Mouse (Mus musculus): ENCODE data around the gene Cdc42se2. TPM values are rescaled to one million over a fixed set of nuclear protein-coding genes. Genes with fewer than 3 reads are reported as not detected.

Cdc42se2 gene
- total RNA-seq, 1 experiment from 2014 or later: 94.8 TPM

DNA sequence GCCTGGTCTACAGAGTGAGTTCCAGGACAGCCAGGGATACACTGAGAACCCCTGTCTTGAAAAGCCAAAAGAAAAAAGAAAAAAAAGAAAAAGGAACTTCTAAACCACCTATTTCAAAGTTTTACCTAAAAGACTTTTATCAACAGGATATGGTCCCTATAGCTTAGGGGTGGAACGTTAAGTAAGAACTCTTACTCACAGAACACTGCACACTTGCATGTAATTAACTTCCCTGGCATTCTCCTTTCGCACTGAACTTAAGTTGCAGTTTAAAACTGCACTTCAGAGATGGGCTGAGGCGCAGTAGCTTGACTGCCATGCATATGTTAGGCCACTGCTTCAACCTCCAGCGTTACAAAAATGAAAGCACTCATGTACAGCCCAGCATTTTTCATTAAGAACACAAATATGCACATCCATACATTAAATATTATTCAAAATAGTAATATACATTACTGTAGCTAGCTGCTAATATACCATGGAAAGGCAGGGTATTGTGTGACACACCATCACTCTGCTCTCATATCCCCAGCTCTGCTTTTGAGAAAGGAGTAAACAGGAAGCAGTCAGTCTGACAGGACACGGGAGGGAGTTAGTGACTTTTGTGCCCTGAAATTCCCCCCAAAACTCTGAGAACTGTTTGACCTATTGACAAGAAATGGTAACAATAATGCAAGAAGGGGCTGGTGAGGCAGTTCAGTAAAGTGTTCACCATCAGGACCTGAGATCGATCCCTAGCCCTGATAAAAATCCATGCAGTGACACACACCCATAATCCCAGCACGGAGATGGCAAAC, 13.0 kb downstream of the Cdc42se2 start:
- no peak for ATAC-seq (replicated peaks in 1 of 2; ENCODE audit: insufficient read depth in 1 of 2, low FRiP score in 2 of 2, low TSS enrichment in 1 of 2, low read depth in 1 of 2, poor library complexity in 2 of 2, severe bottlenecking in 2 of 2)

DNA sequence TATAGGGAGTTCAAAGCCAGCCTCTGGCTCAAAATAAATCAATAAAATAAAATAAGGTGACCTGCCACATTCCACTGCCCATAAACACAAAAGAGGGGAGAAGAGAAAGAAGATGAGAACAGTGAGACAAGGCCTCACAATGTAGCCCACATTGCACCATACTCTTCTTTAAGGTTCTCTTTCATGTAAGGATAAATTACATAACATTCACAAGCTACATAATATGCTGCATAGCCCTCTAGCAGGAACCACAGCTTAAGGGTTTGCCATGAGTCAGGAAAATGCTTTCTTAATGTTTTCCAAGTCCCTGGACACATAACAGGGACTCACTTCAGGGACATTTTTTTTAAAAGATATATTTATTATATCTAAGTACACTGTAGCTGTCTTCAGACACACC, 15.9 kb downstream of the Cdc42se2 start:
- ATAC-seq (replicated peaks in 1 of 2; ENCODE audit: insufficient read depth in 1 of 2, low FRiP score in 2 of 2, low TSS enrichment in 1 of 2, low read depth in 1 of 2, poor library complexity in 2 of 2, severe bottlenecking in 2 of 2): no peak

DNA sequence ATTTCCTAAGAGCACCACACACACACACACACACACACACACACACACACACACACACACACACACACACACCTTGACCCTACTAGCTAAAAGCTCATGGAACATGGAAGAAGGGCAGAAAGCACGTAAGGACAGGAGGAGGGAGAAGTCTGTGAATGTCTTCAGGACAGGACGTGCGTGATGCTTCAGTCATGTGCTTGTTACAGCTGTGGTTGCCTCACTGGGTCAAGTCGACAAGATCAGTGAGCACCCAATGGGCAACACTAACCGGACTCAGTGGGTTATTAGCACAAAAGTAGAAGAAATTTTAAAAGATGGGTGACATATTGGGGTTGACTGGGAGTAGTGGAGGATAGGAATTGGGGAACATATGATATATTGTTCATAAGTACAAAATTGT, 17.6 kb downstream of the Cdc42se2 start:
- no peak for ATAC-seq (replicated peaks in 1 of 2; ENCODE audit: insufficient read depth in 1 of 2, low FRiP score in 2 of 2, low TSS enrichment in 1 of 2, low read depth in 1 of 2, poor library complexity in 2 of 2, severe bottlenecking in 2 of 2)

DNA sequence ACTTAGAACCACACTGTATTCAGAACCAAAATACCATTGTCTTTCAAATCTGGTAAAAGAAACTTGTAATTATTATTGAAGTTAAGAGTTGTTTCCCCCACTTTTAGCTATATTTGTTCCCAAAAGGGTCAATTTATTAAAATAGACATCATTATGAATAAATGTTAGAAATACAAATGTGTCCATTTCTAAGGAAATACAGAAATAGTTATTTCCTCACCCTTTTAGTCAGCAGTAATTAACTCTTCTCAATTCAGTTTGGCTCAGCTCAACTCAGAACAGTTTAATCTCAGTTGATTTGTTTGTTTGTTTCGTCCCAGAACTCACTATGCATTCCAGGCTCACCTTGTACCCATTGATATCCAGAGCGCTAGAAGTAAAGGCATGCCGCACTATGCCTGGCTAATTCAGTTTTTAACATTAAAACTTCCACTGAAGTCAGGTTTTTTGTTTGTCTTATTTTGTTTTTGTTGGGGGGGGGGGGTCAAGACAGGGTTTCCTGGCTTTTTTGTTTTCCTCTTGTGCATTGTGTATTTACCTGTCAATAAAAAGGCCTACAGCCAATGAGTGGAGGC, 19.3 kb downstream of the Cdc42se2 start:
- ATAC-seq (replicated peaks in 1 of 2; ENCODE audit: insufficient read depth in 1 of 2, low FRiP score in 2 of 2, low TSS enrichment in 1 of 2, low read depth in 1 of 2, poor library complexity in 2 of 2, severe bottlenecking in 2 of 2): no peak

DNA sequence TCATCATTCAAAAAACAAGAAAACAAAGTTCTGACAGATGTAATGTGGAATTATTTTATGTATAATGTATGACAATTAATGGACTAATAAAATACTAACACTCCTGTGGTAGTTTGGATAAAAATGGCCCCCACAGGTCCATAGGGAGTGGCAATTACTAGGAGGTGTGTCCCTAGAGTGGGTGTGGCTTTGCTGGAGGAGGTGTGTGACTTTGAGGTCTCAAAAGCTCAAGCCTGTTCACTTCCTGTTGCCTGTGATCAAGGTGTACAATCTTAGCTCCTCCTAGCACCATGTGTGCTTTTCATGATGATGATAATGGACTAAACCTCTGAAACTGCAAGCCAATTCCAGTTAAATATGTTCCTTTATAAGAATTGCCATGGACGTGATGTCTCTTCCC, 22.7 kb downstream of the Cdc42se2 start:
- ATAC-seq (replicated peaks in 1 of 2; ENCODE audit: insufficient read depth in 1 of 2, low FRiP score in 2 of 2, low TSS enrichment in 1 of 2, low read depth in 1 of 2, poor library complexity in 2 of 2, severe bottlenecking in 2 of 2): no peak

DNA sequence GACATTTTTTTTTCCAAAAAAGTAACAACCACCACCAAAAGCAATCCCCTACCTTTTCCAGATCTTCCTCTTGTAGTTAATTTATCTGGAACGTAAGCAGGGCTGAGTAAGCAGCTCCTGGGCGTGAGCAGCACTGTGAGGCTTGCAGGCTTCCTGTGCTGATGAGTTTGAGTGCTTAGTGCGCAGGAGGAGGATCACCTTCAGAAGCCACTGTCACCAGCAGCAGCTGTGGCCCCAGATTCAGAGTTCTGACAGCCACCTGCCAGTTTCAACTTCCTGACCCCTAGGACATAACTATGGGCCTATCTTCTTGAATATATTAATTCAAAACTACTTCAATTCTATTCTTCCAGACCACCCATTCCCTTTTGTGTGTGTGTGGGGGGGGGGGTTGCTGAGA, 23.4 kb downstream of the Cdc42se2 start:
- ATAC-seq (replicated peaks in 1 of 2; ENCODE audit: insufficient read depth in 1 of 2, low FRiP score in 2 of 2, low TSS enrichment in 1 of 2, low read depth in 1 of 2, poor library complexity in 2 of 2, severe bottlenecking in 2 of 2): peak in 1 of 2 experiments; percentile 36; a peak in 1 of 4 replicates

DNA sequence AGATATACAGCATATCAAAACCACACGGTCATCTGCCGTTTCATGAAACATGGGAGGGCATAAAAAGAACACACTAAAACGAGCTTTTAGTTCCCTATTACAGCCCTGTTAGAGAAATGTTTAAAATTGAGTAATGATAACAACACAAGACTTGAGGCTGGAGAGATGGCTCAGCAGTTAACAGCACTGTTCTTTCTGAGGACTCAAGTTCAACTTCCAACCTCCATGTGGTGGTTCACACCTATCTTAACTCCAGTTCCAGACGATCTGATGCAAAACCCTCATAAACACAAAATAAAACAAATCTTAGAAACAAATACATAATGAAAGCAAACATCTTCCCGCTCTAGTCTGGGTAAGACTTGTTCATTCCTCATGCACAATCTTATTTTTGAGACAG, 24.7 kb downstream of the Cdc42se2 start:
- 0 out of 4 replicates have a peak, but pooled peaks of 1 of the 2 experiments have one; percentile 17 for ATAC-seq (replicated peaks in 1 of 2; ENCODE audit: insufficient read depth in 1 of 2, low FRiP score in 2 of 2, low TSS enrichment in 1 of 2, low read depth in 1 of 2, poor library complexity in 2 of 2, severe bottlenecking in 2 of 2)

DNA sequence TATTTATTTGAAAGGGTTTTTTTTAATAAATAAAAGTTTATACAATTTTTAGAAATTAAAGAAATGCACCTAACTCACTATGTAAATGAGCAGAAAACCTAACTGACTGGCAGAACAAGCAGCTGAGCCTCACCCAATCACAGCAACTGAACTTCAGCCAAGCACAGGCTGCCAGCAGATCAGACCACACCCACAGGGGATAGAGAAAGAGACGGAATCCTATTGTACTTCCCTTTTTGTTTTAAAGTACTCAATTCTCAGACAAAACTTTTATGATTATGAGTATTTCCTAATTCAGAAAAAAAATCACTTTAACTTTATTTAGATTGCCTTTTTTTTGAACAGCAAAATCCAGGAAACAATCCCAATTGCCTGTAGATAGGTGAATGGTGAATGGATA, 29.5 kb downstream of the Cdc42se2 start:
- peak; percentile 95 to 97 for ATAC-seq (replicated peaks in 1 of 2; ENCODE audit: insufficient read depth in 1 of 2, low FRiP score in 2 of 2, low TSS enrichment in 1 of 2, low read depth in 1 of 2, poor library complexity in 2 of 2, severe bottlenecking in 2 of 2)

DNA sequence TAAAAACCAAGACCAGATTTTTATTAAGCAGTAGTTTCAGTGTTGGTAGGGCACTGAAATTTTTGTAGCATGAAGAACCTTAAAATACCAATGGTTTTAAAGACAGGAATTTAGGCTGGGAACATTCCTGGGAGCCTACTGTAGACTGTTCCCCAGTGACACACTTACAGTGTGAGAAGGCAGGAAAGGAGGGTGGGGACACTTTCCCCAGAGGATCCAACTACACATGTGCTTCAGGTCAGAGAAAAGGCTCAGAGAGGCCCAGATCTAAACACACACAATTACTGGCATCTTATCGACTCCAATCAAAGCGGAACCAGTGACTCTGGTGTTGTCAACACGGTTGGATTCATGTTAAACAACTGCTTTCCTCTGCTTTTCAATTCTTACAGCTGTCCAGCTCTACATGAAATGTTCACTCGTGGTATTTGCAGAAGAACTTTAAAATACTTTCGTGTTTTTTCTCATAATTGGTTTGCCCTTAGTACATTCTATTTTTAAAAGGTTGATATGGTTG, 32.3 kb downstream of the Cdc42se2 start:
- ATAC-seq (replicated peaks in 1 of 2; ENCODE audit: insufficient read depth in 1 of 2, low FRiP score in 2 of 2, low TSS enrichment in 1 of 2, low read depth in 1 of 2, poor library complexity in 2 of 2, severe bottlenecking in 2 of 2): no peak

DNA sequence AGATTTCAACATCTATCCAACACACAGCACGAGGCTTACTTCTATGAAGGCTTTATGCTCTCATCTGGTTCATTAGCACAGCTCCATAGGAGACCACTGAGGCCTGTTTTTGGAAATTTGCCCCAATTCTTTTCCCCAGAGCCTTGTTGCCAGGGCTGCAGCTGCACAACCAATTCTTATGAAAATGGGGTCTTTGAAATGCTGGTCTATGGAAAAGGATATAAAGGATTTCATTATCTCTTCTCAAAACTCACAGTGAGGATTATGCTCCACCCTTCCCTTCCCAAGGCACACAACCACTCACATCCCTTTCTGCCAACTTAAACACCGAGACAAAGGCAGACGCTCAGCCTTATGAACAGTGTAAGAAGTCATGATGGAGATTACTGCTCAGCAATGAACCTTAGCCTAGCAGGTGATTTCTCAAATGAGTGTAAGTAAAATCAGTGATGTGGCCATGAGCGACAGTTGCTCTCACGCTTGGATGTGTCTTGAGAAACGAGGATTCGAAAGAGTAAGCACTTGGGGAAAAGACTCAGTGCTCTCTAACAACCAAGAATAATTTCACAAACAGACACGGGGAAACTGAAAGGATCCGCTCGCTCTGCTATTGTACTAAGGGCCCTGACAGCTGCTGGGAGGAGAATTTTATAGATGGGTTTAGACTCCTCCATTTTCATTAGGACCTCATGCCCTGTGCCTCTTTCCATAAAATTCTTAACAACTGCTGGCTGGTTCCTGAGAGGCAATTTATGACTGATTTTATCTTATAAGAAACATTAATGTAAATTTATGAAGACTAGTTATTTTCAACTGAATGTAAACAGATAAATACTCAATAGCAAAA, 33.0 kb downstream of the Cdc42se2 start:
- ATAC-seq (replicated peaks in 1 of 2; ENCODE audit: insufficient read depth in 1 of 2, low FRiP score in 2 of 2, low TSS enrichment in 1 of 2, low read depth in 1 of 2, poor library complexity in 2 of 2, severe bottlenecking in 2 of 2): no peak

DNA sequence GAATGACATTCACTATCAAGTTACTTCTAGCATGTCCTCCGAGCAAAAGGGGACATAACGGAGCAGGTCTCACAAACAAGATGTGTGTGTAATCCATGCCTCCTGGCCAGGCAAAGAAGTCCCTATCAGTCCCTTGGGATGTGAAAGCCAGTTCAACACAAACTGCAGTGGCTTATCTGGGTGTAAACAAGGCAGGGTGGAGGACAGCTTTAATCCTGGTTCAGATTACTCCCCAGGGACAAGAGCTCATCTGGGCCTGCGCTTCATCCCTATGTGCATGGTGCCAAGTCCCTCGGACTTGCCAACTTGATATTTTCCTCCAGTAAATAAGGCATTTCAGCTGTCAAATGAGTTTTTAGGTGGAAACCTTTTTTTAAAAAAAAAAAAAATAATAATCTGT, 36.0 kb downstream of the Cdc42se2 start:
- no peak for ATAC-seq (replicated peaks in 1 of 2; ENCODE audit: insufficient read depth in 1 of 2, low FRiP score in 2 of 2, low TSS enrichment in 1 of 2, low read depth in 1 of 2, poor library complexity in 2 of 2, severe bottlenecking in 2 of 2)

DNA sequence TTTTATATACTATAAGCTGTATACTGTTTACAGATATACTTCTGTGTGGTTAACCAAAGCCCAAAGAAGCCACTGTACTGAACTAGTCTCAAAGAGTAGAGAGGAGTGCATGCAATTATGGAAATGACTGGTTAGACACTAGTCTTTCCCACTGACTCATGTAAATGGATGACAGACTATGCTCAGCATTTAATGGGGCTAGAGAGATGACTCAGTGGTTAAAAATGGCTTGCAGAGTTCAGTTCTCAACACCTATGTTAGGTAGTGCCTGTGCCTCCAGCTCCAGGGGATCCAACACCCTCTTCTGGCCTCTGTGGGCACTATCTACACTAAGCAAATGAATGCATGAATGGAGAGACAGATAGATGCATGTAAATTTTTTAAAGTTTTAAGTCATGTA, 38.6 kb downstream of the Cdc42se2 start:
- no peak for ATAC-seq (replicated peaks in 1 of 2; ENCODE audit: insufficient read depth in 1 of 2, low FRiP score in 2 of 2, low TSS enrichment in 1 of 2, low read depth in 1 of 2, poor library complexity in 2 of 2, severe bottlenecking in 2 of 2)

DNA sequence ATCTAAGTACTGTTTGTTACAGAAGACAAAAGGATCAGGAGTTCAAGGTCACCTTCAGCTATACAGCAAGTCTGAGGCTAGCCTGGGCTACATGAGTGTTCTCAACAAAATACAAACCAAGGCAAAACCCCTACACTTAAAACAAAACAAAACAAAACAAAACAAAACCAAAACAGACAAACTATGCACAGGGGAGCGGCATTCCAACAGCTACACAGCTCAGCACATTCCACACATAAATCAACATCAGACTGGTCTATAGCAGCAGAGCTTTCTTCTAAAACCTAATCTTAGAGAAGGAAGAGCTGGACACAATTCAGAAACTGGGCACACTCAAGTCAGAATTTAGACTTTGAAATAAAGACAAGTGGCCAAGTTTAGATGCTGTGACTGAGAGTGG, 43.2 kb downstream of the Cdc42se2 start:
- ATAC-seq (replicated peaks in 1 of 2; ENCODE audit: insufficient read depth in 1 of 2, low FRiP score in 2 of 2, low TSS enrichment in 1 of 2, low read depth in 1 of 2, poor library complexity in 2 of 2, severe bottlenecking in 2 of 2): no peak

DNA sequence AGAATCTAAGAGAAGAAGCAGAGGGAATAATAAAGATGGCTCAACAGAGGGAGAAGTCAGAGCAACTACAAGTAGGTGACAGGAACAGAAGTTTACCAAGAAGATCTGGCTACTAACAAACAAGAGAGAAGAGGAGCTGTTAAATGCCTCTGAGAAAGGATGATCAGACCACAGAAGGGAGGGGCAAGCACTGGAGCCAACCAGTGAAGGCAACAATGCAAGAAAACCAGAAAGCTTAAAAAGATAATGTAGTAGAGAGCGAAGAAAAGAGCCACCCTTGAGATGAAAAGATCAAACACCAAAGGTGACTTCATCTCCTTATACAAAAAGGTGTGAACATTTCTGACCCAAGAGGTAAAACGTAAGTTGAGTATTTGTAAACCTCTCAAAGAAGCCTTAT, 46.1 kb downstream of the Cdc42se2 start:
- no peak for ATAC-seq (replicated peaks in 1 of 2; ENCODE audit: insufficient read depth in 1 of 2, low FRiP score in 2 of 2, low TSS enrichment in 1 of 2, low read depth in 1 of 2, poor library complexity in 2 of 2, severe bottlenecking in 2 of 2)

DNA sequence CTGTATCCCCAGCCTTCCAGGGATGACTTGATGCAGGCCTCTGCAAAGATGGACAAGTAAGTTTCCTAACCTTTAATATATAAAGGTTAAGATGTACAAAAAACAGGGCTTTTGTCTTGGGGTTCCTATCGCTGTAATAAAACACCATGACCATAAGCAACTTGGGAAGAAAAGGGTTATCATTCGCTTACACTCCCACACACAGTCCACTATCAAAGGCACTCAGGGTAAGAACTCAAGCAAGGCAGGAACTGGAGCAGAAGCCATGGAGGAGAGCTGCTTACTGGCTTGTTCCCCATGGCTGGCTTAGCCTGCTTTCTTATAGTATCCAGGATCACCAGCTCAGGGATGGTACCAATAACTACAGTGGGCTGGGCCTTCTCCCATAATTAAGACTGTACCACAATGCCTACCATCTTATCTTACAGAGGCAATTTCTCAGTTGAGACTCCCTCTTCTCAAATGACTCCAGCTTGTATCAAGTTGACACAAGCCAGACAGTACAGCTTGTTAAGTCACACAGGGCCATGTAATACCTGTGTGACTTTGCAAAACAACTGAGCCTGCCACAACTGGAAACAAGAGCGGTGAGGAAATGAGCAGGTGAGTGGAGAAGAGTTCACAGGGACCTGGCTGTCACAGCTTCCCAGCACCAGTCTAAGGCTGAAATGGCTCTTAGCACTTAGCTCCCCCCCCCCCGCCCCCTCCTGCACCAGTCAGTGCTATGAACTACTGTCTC, 48.3 kb downstream of the Cdc42se2 start:
- ATAC-seq (replicated peaks in 1 of 2; ENCODE audit: insufficient read depth in 1 of 2, low FRiP score in 2 of 2, low TSS enrichment in 1 of 2, low read depth in 1 of 2, poor library complexity in 2 of 2, severe bottlenecking in 2 of 2): no peak

DNA sequence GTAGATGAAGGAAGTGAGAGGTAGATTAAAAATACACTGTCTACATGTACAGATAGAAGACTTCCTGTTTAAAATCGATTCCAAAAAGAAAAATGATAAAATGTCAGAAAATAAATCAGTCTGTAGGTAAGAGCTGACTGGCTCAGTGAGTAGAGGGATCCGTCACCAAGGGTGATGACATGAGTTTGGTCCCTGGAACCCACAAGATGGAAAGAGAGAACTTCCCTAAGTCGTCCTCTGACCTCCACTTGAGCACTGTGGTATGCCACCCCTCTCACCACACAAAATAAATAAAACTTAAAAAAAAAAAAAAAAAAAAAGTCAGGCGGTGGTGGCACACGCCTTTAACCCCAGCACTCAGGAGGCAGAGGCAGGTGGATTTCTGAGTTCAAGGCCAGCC, 50.6 kb downstream of the Cdc42se2 start:
- ATAC-seq (replicated peaks in 1 of 2; ENCODE audit: insufficient read depth in 1 of 2, low FRiP score in 2 of 2, low TSS enrichment in 1 of 2, low read depth in 1 of 2, poor library complexity in 2 of 2, severe bottlenecking in 2 of 2): 0 out of 4 replicates have a peak, but pooled peaks of 1 of the 2 experiments have one; percentile 42

DNA sequence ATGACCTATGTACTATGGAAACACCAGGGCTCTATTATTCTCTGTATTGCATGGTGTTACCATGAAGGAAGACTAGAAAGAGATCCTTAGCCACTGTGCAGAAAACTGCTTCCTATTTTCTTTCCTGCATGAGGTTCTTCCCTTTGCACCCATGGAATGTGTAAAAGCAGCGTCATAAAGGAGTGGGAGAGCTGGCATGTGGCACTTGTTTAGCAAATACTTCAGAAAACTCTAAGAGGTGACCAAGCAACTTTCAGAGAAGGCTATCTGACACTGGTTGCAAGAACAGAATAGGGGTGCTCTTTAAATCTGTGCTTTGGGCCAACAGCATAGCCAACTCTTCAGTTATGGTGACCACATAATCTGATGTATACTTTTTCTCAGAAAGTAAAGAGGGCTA, 52.4 kb downstream of the Cdc42se2 start:
- no peak for ATAC-seq (replicated peaks in 1 of 2; ENCODE audit: insufficient read depth in 1 of 2, low FRiP score in 2 of 2, low TSS enrichment in 1 of 2, low read depth in 1 of 2, poor library complexity in 2 of 2, severe bottlenecking in 2 of 2)
